Mouse (Mus musculus) left cerebral cortex, postnatal 14 days (tissue): ENCODE data around the gene Wdr18. TPM values are rescaled to one million over a fixed set of nuclear protein-coding genes. Genes with fewer than 3 reads are reported as not detected.
A peak's percentile ranks its signal among the peaks of the same experiment; 100 is the strongest.

Experiments
- DNase-seq, 2 experiments: peaks; one replicate each; pipeline ENCODE4 v3.0.0; 2021 to 2022; ENCODE audit warnings: low spot score in 2 of 2, mixed read lengths in 1 of 2
- intact Hi-C: fragments of 180-260 bp; cut with DNase I; formaldehyde crosslinking; loops from one replicate; pipeline ENCODE4 v1.15.1; 2025
- total RNA-seq, 2 experiments: library from RNA; stranded (reverse); gene quantifications; 2 replicates each; pipeline ENCODE4 v1.2.3; 2021

Gene Wdr18
- total RNA-seq, 2 experiments from 2014 or later = 45.3 to 46.5 TPM

DNA sequence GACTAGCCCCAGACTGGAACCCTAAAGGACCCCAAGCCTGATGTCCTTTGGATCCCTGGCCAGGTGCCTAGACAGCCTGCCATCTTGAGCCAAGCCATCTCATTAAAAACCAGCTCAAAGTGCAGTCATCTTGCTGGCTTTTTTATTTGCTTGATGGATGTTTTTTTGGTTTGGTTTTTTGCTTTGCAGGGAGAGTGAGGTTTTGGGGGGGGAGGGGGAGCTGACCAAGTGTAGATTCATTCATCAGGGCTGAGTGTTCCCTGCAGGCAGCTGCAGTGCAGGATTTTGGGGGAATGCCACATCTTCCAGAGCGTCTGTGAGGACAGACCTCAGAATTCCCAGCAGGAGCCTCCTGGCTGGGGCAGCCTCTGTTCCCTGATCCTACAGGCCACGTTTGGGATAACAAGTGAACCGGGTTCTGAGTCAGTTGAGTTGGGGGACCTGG, 9.2 kb downstream of the Wdr18 start:
- intact Hi-C loops = no loop called here
- DNase-seq = peak in 1 of 2 experiments; percentile 48

- intact Hi-C loops = no loop called here
- DNase-seq = no peak
Observed at GRCm38 (mm10) chr10:79970415-79971182, 10.6 kb downstream of the Wdr18 start, which contains the start of gene Grin3b. Gene Grin3b (plus strand): TSS chr10:79970715.

DNA sequence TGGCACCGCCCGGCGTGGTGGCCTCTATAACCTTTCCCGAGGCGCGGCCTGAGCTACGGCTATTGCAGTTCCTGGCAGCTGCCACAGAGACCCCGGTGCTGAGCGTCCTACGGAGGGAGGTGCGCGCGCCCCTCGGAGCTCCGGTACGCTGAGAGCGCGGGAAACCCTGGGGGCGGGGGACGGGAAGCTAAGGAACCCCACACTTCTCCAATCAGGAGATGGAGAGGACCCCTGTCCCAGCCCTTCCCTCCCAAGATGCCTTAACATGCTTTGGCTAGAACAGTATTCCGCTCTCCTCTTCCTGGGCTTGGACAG, 11.2 kb downstream of the Wdr18 start:
- intact Hi-C loops = no loop called here
- no peak for DNase-seq

DNA sequence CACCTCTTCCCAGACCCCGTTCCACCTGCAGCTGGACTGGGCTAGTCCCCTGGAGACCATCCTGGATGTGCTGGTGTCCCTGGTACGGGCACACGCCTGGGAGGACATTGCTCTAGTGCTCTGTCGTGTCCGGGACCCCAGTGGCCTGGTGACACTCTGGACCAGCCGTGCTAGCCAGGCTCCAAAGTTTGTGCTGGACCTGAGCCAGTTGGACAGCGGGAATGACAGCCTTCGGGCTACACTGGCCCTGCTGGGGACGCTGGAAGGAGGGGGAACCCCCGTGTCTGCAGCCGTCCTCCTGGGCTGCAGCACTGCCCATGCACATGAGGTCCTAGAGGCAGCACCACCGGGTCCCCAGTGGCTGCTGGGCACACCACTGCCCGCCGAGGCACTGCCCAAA, 12.9 kb downstream of the Wdr18 start:
- no peak for DNase-seq

DNA sequence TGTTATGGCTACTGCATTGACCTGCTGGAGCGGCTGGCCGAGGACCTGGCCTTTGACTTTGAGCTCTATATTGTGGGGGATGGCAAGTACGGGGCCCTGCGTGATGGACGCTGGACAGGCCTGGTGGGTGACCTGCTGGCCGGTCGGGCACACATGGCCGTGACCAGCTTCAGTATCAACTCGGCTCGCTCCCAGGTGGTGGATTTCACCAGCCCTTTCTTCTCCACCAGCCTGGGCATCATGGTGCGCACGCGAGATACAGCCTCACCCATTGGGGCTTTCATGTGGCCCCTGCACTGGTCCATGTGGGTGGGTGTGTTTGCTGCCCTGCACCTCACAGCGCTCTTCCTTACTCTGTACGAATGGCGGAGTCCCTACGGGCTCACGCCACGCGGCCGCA, 14.1 kb downstream of the Wdr18 start:
- no peak for DNase-seq
- intact Hi-C loops = no loop called here

More for the DNA sequence above, 12.9 kb downstream of the Wdr18 start:
- intact Hi-C loops = no loop called here

DNA sequence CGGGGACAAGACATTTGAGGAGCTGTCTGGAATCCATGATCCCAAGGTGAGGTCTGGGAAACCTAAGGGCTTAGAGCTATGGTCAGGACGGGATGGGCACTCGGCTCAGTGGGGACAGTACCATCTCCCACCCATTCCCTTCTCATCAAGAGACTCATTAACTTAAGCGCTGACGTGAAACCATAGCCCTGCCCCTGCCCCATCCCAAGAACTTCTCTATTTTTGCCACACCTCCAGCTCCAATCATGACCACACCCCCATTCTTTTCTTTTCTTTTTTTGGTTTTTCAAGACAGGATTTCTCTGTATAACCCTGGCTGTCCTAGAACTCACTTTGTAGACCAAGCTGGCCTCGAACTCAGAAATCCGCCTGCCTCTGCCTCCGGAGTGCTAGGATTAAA, 14.7 kb downstream of the Wdr18 start:
- DNase-seq = no peak
- intact Hi-C loops = no loop called here

GRCm38 (mm10) chr10:79976071-79976721, 16.2 kb downstream of the Wdr18 start:
- intact Hi-C loops = no loop called here
- no peak for DNase-seq

- intact Hi-C loops = no loop called here
- no peak for DNase-seq
Observed at GRCm38 (mm10) chr10:79976722-79977107, 16.8 kb downstream of the Wdr18 start.

DNA sequence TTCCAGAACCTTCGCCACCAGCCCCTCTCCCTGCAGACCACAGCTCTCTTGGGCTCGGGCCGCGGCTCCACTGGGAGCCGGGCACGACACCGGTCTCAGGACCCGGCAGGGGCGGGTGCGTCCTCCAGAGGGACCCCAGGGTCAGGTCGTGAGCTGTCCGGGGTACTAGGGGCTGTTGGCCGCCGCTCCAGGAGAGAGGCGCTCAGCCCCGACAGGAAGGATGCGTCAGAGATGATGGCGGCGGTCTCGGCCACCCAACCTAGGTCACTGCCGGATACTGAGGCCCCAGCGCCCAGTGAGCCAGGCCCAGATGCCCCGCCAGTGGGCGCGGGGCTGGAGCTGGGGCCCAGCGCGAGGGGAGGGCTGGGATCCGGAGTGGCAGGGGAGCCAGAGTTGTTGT, 17.4 kb downstream of the Wdr18 start:
- intact Hi-C loops = no loop called here
- no peak for DNase-seq

- DNase-seq = no peak
Observed at GRCm38 (mm10) chr10:79978061-79978460, 18.1 kb downstream of the Wdr18 start.

DNA sequence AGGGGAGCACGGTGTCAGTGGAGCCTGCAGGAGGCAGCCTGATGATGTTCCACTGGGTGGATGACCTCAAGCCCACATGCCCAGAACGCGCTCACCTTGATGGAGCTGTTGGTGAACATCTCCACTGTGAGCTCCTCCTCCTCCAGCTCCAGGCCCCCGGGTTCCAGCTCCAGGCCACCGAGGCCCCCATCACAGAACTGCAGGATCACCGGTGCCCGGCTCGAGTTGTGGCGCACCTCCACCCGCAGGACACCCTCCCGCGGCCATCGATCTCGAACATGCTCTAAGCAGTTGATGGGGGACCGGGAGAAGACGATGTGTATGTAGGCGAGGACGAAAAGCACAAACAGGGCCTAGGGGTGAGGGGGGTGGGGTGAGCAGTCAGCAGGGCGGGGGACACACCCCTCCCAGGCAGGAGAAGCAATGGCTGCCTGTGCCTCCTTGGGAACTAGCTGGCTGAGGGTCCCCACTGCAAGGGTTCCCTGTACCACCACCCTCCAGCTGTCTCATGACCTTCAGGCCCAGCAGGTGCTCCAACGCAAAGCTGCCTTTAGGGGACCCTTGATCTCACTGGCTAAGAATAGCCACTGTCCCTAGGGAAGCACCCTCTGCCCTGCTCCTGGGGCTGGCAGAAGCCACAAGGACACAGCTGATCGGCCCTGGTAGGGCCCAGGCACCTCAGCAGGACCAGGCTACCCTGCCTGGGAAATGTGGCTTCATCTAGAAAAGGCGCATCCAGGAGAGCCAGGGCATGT, 19.6 kb downstream of the Wdr18 start:
- DNase-seq = no peak
- intact Hi-C loops = loop anchor here (2.0 kb wide), 1 partner anchor 17 kb away; no protein-coding TSS in a partner anchor

More at GRCm38 (mm10) chr10:79978061-79978460, 18.1 kb downstream of the Wdr18 start:
- intact Hi-C loops = loop anchor here (2.0 kb wide), 1 partner anchor 15 kb away; no protein-coding TSS in a partner anchor

- intact Hi-C loops = no loop called here
- no peak for DNase-seq
Observed at GRCm38 (mm10) chr10:79983205-79983604, 23.3 kb downstream of the Wdr18 start.

- DNase-seq = peak; percentile 75 to 76
- intact Hi-C loops = no loop called here
Observed at GRCm38 (mm10) chr10:79983670-79984069, 23.7 kb downstream of the Wdr18 start.

- intact Hi-C loops = no loop called here
- peak; percentile 85 to 87 for DNase-seq
Observed at GRCm38 (mm10) chr10:79984195-79984816, 24.4 kb downstream of the Wdr18 start, which contains the start of gene Tmem259. Gene Tmem259 (minus strand): TSS chr10:79984330.

GRCm38 (mm10) chr10:79984871-79985270, 24.9 kb downstream of the Wdr18 start:
- intact Hi-C loops = loop anchor here (5.0 kb wide), 1 partner anchor 67 kb away; no protein-coding TSS in a partner anchor
- DNase-seq = peak; percentile 96 to 99

DNA sequence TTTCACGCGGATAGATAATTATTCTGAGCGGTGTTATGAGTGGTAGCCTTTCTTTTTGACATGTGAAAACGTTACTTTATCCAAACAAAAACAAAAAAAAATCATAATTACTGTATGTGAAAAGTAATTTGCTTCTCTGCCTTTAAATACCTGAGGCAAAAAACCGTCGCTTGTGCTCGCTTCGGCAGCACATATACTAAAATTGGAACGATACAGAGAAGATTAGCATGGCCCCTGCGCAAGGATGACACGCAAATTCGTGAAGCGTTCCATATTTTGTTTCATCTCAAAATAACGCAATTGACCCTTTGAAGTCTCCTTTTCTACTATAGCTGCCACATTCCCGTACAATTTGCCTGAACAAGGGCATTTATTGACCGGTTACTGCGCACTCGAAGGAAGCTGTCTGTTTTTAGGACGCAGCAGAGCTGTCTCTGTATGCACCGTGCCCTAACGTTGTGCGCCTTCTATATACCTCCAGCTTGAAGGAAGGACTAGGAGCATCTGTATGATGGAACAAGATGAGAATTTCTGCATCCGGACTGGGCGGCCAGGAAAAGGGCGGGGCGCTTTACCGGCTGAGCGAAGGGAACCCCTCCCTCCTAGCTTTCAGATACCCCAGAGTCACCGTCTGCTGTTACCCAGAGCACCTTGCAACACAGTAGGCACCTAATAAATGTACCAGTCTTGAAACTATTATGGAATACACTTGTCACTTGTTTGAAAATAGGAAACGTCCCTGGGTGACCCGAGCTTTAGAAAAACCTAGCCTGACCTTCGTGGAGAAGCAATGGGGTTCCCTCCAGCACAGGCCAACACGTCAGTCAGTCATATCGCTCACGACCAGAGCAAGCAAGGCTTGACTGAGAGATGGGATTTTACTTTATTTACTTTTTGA, 25.6 kb downstream of the Wdr18 start:
- peak; percentile 62 to 71 for DNase-seq
- intact Hi-C loops = loop anchor here (2.0 to 5.0 kb wide), 2 partner anchors 49 to 67 kb away; no protein-coding TSS in a partner anchor

DNA sequence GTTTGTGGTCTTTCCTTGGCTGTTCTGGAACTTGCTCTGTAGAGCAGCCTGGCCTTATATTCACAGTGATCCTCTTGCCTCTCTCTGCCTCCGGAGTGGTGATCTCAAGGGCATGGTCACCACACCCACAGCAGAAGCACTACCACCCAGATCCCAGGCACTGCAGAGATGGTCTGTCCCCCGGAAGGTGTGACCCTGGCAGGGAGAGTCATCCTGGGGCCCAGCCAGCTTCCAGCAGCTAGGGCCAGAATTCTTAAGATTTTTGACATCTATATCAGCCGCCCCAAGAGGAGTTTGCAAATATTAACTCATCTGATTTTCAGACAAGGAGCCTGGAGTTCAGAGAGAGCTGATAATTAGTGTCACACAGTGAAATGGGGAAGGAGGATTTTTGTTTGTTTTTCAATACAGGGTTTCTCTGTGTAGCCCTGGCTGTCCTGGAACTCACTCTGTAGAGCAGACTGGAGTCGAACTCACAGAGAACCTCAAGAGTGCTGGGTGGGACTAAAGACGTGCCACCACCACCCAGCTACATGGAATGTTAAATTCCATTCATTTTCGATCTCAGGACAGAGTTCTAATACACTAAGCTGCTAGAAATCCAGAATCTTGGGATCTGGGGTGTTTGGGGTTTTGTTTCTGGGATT, 26.4 kb downstream of the Wdr18 start:
- intact Hi-C loops = loop anchor here (2.0 to 5.0 kb wide), 2 partner anchors 48 to 66 kb away; no protein-coding TSS in a partner anchor
- no peak for DNase-seq

- intact Hi-C loops = loop anchor here (2.0 to 5.0 kb wide), 2 partner anchors 48 to 65 kb away; no protein-coding TSS in a partner anchor
- DNase-seq = peak; percentile 85 to 95
Observed at GRCm38 (mm10) chr10:79986963-79987362, 27.0 kb downstream of the Wdr18 start.
